Mouse (Mus musculus) A20 (cell line): ENCODE measurements around the gene Copz2.
"Not testable (repeated sequence)": the region's sequence is repeated elsewhere in the genome, so short reads cannot be mapped to it uniquely, and the experiment has no call there.

ENCODE experiments used
- DNase-seq: peaks from one replicate; pipeline ENCODE4 v3.0.0-alpha.2; 2011; ENCODE audit warnings: low read depth, low spot score

The Copz2 gene

DNA sequence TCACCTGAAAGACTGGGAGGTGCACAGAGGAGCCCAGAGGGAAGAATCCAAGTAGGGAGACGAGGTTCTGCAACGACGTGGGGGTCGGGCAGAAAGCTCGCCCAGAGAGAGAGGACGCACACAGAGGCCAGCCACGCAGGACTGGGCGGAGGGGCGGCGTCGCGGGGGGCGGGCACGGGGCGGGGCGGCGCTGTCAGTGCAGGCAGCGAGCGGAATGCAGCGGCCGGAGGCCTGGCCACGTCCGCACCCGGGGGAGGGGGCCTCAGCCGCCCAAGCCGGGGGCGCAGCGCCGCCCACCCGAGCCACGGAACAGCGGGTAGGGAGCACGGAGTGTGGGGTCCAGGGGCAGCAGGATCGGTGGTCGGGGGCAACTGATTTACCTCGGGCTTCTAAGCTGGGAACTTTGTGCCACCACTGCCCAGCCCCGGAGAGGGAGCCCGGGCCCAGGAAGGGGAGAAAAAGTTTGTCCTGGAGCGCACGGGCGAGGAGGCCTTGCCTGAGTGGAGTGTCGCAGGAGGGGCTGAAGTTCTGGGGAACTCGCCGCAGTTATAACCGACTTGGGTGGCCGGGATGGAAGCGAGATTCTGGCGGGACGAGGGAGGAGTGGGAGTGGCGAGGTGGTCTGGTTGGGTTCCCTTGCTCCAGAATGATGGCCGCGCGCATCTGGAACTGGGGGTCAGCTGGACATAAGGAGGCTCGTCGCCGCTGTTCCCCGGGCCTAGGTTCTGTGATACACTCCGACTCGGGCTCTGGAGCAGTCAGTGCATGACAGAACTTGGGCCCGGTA, at the start of gene Copz2:
TSS of gene Copz2 (plus strand) at position 190 of the 787 bp plus-strand sequence.
- DNase-seq, result no peak

DNA sequence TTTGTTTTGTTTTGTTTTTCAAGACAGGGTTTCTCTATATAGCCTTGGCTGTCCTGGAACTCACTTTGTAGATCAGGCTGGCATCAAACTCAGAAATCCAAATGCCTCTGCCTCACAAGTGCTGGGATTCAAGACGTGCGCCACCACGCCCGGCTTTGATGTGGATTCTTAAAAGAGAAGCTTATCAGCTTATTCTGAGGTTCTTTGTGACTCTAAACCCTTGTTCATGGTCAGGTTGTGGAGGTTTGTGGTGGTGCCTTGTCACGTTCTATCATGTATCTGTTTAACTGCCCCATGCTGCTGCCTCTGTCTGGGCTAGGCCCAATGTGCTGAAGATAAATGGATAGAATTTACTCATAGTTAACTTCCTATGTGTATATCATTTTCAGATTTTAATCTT, 44.1 kb upstream of the Copz2 start:
- DNase-seq, result no peak

DNA sequence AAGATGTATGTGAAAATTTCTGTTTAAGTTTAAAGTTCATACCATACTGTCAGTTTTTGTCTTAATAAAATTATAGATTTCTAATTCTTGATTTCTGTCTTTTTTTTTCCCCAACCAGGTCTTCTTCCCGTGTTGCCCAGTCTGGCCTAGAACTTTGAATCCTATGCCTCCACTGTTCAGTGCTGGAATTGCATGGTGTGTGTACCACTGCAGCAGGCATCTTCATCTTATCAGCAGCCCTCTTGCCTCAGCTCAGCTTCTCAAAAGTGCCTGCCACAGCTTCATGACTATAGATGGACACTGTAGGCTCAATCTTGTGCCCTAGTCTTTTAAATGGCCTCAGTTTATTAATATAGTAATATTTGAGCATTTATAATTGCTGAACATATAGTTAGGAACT, 41.6 kb upstream of the Copz2 start:
- DNase-seq, result no peak

DNA sequence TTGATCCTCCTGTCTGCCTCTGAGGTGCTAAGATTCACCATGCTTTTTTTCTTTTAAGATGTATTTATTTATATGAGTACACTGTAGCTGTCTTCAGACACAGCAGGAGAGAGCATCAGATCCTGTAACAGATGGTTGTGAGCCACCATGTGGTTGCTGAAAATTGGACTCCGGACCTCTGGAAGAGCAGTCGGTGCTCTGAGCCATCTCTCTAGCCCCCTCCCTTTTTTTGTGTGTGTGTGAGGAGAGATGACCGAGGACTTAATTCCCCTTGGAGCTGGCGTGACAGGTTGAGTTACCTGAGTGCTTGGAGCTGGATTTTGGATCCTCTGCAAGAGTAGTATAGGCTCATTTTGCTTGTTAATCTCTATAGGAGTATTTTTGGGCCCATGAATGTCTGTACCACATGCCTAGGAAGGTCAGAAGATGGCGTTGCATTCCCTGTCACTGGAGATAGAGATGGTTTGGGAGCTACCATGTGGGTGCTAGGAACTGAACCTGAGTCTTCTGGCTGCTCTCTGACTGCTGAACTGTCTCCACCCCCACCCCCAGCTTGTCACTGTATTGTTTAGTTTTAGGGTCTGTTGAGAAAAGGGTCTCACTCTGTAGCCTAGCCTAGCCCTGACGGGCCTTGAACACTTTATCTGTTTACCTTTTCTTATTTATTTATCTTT, 40.0 kb upstream of the Copz2 start:
- no peak for DNase-seq

DNA sequence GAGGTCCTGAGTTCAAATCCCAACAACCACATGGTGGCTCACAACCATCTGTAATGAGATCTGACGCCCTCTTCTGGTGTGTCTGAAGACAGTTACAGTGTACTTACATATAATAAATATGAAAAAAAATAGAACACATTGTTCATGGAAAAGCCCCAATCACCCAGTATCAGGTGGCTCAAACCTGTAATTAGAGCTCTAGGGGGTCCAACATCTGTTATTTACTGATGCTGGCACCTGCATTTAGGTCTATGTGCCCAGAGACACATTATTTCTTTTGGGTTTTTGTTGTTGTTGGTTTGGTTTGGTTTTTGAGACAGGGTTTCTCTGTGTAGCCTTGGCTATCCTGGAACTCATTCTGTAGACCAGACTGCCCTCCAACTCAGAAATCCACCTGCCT, 38.5 kb upstream of the Copz2 start:
- not testable (repeated sequence) for DNase-seq

DNA sequence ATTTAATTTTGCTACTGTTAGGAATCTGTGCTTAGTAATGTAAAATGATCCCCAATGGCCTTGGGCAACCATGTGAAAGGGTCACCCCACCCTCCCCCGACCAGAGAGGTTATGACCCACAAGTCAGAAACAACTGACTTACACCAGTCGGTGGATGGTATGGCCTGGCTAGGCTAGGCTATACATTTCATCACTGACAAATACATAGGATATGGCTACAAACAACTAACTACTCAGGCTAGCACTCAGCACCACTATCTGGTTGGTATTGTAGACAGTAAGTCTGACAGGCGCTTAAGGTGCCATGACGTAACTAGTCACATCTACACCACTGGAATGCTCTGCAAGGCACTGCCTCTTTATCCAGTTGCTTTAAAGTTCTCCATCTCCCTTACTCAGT, 36.2 kb upstream of the Copz2 start:
- no peak for DNase-seq

DNA sequence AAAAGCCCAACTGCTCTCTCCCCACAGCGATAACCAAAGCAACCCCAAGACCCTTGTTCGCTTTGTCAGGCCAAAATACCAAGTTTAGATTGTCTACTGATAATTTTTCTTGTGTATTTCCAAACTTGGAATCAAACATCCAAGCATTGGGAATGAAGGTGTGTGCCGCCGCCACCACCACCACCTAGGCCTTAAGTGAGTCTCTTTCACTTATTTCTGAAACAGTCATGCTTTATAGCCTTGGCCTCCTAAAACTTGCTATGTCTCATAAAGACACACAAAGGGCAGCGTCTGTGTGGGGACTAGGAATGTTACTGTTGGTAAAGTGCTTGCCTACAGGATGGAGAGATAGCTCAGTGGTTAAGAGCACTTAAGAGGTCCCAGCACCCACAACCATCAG, 35.8 kb upstream of the Copz2 start:
- DNase-seq, result no peak

DNA sequence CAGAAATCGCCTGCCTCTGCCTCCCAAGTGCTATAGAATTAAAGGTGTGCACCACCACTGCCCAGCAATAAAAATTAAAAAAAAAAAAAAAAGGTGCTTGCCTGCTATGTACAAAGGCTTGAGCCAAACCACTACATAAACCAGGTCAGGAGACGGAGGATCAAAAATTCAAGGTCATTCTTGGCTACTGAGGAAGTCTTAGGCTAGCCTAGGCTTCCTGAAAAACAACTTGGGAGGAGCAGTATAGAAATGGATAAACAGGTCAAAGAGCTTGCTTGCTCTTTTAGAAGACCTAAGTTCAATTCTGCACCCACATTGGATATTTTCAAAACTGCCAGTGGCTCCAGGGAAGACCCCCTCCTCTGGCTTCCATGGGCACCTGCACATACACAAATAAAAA, 35.2 kb upstream of the Copz2 start:
- DNase-seq, result no peak

DNA sequence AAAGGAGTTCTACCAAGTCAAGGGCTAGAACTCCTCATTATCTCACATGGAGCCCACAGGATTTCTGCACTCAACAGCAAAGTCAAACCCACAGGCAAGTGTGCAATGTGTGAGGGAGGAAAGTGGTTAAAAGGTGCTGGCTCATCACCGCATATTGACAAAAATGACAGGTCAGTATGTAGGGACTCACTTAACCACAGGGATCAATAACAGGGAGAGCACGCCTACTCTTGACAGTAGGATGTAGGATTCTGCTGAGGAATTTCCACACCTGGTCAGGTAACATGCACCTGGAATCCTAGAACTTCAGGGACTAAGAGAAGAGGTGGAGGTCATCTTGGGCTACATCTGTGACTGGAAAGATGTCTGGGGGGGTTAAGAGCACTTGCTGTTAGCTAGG, 33.8 kb upstream of the Copz2 start:
- no peak for DNase-seq

DNA sequence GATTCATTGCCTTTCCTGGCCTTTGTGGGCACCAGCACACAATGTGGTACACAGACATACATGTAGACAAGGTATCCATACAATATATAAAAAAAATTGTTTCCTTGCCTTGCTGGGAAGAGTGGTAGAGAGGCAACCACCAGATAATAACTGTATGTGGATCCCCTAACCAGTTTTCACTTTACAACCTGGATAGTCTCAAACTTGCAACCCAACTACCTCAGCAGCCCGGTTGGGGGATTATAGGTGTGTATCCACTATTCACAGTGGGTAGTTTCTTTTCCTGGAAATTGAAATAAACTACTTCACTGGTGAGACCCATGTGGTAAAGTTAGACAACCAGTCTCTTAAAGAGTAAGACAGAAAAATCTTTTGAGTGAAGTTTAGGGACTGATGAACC, 33.2 kb upstream of the Copz2 start:
- no peak for DNase-seq

DNA sequence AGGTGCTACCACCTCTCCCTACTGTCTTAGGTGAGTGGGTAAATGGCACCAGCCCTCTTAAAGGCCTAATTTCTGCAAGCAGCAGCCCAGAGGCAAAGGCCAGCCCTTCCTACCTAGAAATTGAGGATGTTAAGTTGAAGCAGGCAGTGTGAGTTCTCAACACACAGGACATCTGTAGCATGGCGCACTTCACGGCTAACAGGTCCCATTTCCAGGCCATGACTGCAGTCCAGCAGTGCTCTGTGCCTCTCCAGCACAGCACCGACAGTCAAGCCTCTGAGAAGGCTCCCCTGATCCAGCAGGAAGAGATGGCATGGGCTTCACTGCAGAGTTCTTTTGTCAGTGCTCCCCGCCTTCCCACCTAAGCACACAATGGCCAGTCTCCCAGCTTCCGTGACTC, 32.7 kb upstream of the Copz2 start:
- DNase-seq, result no peak

DNA sequence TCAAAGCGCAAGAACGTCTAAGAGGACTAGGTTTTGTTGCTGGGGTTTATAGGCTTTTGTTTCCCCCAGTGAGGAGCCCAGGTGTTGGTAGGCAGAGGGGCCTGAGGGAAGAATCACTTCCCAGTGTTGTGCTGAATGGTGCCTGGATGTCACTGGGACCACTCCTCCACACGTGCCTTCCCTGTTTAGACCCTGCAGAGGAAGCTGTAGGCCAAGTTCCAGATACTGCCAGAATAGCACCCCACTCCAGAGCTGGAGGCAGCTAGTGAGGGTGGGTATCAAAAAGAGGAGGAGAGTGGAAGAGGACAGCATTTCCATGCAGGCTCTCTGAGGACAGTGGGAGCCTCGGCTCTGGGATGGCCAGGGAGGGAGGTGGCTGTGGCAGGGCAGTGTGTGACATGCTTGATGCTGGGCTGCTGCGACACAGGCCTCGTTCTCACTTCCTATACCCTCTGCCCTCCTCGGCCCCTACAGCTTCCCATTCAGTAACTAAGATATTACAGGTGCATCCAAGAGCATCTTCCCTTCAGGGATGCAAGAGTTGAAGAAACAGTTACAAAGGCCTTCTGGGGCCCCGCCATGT, 31.5 kb upstream of the Copz2 start:
- DNase-seq, result no peak

DNA sequence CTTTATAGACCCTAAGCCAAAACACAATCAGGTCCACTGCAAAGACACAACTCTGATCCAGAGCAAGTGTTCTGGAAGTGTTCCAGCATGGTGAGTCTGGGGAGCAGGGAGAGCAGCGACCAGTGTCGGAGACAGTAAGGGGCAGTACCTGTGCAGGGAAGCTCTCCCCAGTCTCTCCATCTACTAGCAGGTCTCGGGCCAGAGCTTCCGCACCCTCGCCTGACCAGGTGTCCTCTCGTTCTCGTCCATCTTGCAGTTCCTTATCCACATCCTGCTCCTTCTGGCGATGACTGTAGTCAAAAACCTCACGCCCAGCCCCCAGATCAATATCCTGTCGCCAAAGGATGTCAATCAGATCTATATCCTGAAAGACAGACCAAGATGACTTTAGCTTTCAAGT, 27.7 kb upstream of the Copz2 start:
- no peak for DNase-seq

DNA sequence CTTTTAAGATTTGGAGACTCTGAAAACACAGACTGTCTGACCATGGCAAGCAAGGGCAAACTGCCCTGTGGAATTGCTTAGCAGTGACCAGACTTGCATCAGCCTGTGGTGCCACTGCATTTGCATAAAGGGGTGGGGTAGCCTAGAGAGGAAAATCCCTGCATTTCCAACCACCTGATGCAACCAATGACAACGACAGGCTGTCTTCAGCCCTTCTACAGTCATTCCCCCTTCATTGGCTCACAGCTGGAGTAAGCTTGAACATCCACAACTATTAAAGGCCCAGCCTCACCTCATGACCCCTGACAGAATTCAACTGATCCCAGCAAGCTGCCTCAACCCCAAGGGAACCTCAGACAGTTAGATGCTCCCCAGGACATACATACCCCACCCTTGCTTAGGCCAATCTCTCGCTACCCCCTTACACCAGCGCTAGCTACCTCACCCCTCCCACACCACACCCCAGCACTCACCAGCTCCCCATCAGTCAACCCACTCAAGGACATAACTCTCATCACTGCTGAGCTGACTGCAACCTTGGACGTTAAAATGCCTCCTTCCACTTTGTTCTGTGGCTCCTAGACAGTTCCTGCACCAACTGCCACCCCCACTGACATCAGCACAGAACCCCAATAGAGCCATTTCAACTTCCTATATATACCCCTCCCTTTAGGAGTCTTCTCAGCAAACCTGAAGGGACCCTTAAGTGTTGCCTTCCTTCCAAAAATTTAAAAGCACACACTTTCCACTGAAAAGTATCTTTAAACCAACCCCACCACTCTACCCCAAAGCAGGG, 26.8 kb upstream of the Copz2 start:
- peak; percentile 91 for DNase-seq

DNA sequence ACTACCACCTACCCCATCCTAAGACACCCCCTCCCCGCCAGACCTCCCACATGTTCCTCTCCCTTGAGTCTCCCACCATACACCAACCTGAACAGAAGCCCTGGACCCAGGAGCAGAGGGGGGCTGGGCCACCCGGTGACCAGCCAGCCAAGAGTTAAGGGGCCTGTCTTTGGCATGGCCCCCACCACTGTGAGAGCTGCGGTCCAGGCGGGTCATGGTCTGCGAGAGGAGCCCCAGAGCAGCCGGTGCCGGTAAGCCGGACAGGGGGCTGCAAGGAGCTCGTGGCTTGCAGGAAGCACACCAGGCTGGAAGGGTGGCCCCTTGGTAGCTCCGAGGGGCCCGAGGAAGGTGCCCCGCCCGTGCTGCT, 26.2 kb upstream of the Copz2 start:
- DNase-seq, result no peak

DNA sequence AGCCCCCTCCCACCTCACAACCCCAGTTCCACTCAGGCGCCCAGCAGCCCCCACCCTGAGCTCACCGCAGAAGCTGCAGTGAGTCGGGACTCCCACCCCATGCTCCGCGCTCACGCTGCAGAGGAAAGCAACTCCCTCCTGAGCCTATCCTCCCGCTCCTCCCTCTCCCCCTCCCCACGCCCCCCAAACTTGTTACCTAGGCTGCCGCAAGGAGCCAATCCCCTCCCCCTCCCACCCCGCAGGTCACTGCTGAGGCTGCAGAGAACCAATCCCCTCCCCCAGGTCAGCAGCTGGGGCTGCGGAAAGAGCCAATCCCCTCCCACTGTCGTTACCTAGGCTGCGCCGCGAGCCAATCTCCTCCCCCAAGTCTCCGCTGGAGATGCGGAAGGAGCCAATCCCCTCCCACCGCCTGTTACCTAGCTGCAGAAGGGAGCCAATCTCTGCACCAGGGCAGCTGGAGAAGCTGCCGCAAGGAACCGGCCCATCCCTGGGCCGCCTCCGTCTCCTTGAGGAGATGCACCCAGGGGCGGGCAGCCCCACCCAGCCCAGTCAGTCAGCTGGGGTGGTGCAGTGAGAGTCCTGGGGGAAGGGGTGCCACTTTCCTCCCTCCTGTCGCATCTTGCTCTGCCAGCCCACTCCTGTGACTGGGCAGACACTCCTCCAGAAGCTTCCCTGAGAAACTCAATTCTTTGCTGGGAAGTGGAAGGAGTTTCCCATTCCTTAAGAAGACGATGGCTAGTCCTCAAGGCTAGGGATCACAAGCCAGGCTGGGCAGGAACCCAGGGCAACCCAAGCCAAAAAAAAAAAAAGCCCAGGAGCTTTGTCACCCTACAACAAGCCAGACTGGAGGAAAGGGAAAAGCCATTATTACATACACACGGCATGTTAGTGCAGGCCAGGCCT, 25.5 kb upstream of the Copz2 start:
- peak; percentile 99 for DNase-seq

DNA sequence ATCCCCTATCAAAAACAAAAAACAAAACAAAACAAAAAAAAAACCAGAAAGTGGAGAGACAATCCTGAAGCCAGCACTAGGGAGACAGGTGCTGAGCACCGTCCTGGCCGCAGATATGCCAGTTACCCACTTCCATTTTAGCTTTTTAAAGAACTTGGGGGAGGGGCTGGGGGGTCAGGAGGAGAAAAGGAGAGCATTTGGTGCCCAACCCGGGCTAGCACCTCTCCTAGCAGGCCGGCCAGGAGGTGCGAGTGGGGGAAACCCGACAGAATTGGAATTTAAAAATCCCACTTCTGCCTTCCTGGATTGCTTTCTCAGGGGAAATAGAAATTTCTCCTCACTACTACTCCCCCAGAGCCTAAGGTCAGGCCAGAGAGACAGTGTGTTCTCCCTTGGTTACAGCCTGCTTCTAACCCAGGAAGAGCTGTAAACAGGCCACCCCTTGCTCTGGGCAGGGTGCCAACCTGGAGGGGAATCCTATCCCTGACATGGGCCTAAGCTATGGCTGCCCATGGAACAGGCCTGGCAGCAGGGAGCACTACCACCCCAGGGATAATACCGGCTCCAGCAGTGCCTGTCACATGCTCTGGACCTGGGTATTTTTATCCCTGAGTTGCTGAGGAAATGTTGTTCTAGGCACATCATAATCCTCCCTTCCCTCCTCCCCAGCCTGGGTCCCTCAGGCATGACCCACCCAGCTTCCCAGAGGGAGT, 24.7 kb upstream of the Copz2 start:
- peak; percentile 35 for DNase-seq

DNA sequence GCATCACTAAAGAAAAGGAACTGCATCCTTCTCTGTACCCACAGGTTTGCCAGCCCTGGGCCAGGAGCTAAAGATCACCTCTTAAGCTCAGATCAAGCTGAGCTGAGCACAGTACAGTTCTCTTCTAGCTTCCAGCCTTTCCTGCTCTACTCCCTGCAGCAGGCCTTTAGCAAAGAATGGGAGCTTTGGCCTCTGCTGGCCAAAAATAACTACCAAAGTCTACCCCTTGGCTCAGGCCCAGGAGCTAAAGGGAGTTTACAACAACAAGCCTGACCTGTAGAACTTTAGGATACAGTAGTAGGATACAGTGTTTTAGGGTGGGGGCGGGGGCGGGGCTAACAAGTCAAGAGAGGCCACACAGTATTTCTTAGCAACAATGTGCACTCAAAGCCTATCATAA, 23.2 kb upstream of the Copz2 start:
- DNase-seq, result no peak

DNA sequence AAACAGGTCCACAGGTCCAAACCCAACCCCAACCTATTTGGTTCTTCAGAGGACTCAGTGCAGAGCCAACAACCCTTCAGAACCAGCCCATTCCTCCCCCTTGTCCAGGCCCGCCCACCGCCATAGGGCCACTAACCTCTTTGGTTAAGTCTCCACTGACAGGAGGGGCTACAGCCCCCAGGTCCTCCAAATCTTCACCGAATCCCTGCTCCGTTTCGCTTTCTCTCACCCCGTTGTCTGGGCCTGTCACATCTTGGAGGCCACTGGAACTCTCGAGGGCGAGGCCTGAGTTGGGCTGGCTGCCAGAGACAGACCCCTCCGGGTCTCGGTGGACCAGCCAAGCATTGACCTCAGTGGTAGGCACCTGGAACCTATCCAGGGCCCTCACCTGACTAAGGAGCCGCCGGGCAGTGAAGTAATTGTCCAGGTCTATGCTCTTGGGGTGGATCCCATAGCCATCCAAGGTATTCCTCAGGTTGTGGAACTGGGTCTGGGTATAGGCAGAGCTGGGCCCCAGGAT, 22.5 kb upstream of the Copz2 start:
- DNase-seq, result no peak

DNA sequence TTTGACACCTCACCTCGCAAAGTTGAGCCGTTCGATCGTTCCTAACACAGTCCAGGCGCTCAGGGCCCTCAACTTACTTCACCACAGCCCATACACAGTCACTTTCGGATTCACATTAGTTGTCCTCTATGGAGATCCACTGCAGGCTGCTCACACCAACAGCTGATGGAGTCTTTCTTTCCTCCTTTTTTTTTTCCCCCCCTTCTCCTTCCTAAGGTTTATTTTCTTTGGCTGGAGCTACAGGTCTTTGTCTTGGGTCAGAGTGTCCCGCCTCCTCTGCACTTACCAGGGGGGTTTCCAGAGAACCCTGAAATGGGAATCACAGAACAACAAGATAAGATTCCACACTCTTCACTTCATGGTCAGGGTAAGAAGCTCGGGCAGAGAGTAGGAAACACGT, 21.8 kb upstream of the Copz2 start:
- DNase-seq, result no peak
